Mouse (Mus musculus) heart, adult 18-20 months (tissue): ENCODE measurements around the gene Ngef. TPM values are rescaled to one million over a fixed set of nuclear protein-coding genes. Genes with fewer than 3 reads are reported as not detected.

Experiments
- DNase-seq, 2 experiments: peaks; one replicate each; pipeline ENCODE4 v3.0.0; 2021 to 2022; ENCODE audit warnings: mixed read lengths in 1 of 2
- long read RNA-seq, 2 experiments: library from polyadenylated mRNA; stranded (forward); transcript quantifications; one replicate each; pipeline ENCODE4 v2.0.0; 2021
- total RNA-seq, 2 experiments: library from RNA; stranded (reverse); gene quantifications; 2 replicates each; pipeline ENCODE4 v1.2.3; 2021

Gene Ngef
- under 1 TPM; 0.12 to 0.33 TPM for total RNA-seq
- long read RNA-seq, experiment 1 = 0 reads
- long read RNA-seq, experiment 2 = 0 reads

- no peak for DNase-seq
Measured at GRCm38 (mm10) chr1:87573800-87574215, at the start of gene Ngef. TSS of gene Ngef (minus strand) at chr1:87573870.

DNA sequence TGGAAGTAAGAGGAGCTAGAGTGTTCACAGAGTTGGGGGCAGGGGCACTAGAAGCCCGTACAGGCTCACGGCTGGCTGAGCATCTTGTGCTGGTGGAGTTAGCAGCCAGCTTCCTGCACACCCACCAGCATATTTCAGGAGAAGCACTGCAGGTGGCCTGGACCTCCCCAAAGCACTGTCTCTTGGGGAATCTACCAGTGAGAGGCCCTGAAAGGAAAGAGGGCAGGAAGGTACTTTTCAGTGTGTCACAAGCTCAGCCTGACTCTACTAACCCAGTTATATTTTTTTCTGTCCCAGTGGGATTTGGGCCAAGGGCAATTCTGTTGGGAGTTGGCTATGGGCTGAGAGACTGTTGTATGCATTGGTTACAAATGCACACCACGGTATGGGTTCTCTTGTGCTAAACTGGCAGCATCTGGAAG lies 48.2 kb upstream of the Ngef start:
- DNase-seq = no peak

DNA sequence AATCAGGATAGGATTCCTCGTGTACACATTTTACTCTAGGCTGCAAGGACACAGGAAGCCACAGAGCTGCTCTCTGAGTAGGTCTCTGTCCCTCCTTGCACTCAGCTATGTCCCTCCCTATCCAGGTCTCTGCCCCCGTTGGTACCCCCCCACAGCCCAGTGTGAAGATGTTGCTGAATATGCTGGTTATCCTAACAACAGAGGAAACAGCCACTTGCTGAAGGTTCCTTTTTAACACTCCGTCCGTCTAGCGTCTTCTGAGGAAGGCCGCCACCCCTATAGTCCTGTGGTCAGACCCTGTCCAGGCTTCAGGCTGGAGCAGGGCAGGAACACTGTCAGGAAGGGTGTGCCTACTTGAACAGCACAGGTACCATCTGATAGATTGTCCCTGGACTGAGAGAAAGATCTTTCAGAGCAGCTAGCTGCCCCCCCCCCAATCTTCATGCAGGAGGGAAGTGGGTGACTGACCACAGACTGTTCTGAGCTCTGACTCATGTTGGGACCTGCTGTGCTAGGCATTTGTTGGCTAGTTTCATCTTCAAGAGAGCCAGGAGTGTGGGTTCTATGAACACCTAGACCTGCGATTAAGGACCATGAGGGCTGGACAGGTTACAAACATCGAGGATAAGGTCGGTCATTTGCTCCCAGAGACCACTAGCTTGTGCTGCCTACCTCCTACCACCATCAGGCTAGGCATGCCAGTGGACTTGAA lies 47.6 kb upstream of the Ngef start:
- peak in 1 of 2 experiments; percentile 38 for DNase-seq

GRCm38 (mm10) chr1:87620693-87621092 lies 47.0 kb upstream of the Ngef start:
- DNase-seq = no peak

DNA sequence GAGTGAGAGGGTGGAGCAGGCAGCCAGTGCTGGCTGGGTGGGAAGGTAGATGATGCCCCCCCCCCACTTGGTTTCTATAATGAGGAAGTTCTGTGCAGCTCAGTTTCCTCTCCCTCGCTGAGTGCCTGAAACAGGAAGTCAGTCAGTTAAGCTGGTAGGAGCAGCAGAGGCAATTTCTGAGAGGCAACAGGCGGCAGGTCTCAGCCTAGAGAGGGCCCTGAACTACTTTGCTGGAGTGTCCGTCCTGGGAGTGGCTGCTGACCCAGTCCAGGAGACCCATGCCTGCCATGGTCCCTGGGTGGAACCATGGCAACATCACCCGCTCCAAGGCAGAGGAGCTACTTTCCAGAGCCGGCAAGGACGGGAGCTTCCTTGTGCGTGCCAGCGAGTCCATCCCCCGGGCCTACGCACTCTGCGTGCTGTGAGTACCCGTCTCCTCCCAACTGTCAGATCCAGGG lies 46.6 kb upstream of the Ngef start, which contains the start of gene Inpp5d:
Gene Inpp5d, plus strand, starts transcription at position 102 of the 458 bp plus-strand sequence.
- DNase-seq = peak; percentile 50 to 72

GRCm38 (mm10) chr1:87614576-87615295 lies 41.1 kb upstream of the Ngef start:
- no peak for DNase-seq

GRCm38 (mm10) chr1:87608416-87609046 lies 34.9 kb upstream of the Ngef start:
- DNase-seq = peak; percentile 48 to 75

DNA sequence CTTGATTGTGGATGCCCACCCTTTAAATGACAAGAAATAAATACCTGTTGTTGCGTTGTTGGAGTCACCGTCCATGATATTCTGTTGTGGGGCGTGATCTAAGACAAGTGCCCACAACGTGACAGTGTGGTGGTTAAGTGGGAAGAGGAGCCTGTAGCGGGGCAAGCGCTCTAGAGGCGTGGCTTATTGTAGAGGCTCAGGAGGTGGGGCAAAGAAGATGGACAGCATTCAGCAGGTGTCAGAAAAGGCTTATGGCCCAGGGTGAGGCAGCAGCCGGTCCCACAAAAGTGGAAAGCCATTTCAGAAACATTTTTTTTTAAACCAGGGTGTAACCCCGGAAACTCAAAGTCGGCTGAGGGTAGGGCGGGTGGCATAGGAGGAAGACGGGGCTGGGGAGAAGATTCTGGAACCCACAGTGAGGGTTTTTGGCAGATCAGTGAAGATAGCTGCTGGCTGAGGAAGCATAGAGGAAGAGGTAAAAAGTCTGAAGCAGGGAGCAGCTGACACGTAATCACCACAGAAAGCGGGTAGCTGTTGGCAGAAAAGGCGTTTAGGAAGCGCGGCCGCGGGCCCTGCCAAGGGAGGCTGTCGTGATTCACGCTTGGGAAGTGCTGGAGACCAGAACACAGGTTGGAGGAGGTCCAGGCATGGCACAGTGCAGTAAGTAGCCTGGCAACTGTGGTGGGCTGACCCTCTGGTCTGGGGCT lies 33.9 kb upstream of the Ngef start:
- peak; percentile 50 to 64 for DNase-seq

DNA sequence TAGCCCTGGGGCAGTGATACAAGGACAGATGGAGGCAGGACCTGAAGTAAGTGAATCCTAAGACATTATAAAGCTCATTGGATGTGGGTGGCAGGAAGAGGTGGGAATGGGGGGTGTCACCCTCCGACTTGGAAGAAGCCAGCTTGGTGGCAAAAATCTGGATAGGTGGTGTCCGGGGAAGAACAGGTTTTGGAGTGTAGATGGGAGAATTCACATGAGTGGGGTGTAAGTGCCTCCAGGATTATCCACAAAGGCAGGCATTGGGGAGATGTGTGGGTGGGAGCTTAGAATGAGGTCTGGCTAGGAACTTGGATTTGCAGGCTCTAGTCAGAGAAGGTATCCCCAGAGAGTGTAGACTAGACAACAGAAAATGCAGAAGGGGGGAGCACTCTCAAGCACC lies 31.6 kb upstream of the Ngef start:
- no peak for DNase-seq

GRCm38 (mm10) chr1:87603389-87603788 lies 29.7 kb upstream of the Ngef start:
- no peak for DNase-seq

DNA sequence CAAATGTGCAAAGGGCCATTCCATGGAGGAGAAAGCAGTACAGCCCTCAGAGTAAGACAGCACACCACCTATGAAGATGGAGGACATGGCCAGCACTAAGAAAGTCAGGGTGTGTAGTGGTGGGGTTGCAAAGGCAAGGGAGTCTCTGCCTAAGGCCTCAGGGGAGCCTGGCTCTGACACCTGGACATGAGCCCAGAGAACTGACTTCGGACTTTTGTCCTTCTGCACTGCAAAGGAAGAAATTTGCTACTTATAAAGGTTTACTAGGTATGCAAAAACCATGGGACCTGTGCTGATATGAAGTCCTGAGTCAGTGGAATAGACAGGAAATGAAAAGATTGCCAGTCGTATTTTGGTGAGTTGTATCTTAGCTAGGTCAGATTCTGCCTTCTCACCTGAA lies 28.1 kb upstream of the Ngef start:
- no peak for DNase-seq

GRCm38 (mm10) chr1:87600533-87600932 lies 26.9 kb upstream of the Ngef start:
- DNase-seq = no peak

- no peak for DNase-seq
Measured at GRCm38 (mm10) chr1:87594671-87595070, 21.0 kb upstream of the Ngef start.

DNA sequence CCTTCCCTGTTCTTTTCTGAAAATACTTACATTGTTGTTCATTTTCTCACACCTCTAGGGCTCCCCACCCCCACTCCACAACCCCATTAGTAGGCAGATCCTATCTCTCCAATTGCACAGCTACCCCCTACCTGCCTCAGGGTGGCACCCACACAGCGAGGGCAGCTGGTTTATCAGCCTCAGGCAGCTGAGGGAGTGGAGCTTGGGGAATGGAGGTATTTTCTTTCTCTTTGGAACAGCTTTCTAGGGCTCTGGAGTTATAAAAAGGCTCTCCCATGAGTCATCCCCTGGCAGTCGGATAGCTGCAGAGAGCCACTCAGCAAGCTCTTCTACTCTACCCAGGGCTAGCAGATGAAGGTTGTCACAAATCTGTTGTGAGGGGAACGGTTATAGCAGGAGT lies 20.6 kb upstream of the Ngef start:
- peak; percentile 26 to 38 for DNase-seq

- no peak for DNase-seq
Measured at GRCm38 (mm10) chr1:87589980-87590379, 16.3 kb upstream of the Ngef start.

GRCm38 (mm10) chr1:87589162-87589561 lies 15.5 kb upstream of the Ngef start:
- no peak for DNase-seq

GRCm38 (mm10) chr1:87580824-87581223 lies 7.2 kb upstream of the Ngef start:
- DNase-seq = peak in 1 of 2 experiments; percentile 8

- no peak for DNase-seq
Measured at GRCm38 (mm10) chr1:87578965-87579364, 5.3 kb upstream of the Ngef start.

GRCm38 (mm10) chr1:87574785-87575184 lies 1.1 kb upstream of the Ngef start:
- DNase-seq = peak; percentile 21 to 40

DNA sequence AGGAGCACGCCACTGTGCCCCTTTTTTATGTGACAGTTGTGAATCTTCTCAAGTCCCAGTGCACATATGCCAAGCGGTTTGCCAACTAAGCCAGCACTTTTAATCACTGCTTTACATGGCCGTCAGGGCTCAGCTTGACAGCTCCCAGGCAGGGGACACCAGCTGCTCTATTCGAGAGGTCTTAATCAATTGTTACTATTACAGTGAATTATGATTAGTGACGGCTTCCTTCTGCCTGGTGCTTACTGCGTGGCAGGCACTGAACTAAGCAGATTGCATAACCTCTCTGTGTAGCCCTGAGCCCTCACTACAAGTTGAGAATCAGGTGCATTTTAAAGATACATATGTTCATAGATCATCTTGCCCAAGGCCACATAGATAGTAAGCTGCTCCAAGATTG lies 683 bp upstream of the Ngef start:
- DNase-seq = no peak

- no peak for DNase-seq
Measured at GRCm38 (mm10) chr1:87573261-87573660, 409 bp downstream of the Ngef start.

- no peak for DNase-seq
Measured at GRCm38 (mm10) chr1:87568398-87568797, 5.3 kb downstream of the Ngef start.
